In genomic region chr5:146963118-146963936, GRCm38 (mm10) we compare ENCODE assay signal across 8 mouse cellular contexts. TPM values are rescaled to one million over a fixed set of nuclear protein-coding genes. Genes with fewer than 3 reads are reported as not detected.
DNase-seq lines count a peak whose midpoint lies in the region; ATAC-seq and TF ChIP-seq lines count a peak whose summit lies in the region.

TSS of gene Mtif3 (minus strand) at chr5:146963800.

- DNase-seq in ES-CJ7 (ENCODE audit: low read depth, low spot score), result peak; percentile 93
- DNase-seq in cerebellum, adult 11 months, result peak; percentile 79
- DNase-seq in forebrain, embryonic 14.5 days (ENCODE audit: low spot score), result peak; percentile 95
- DNase-seq in heart, postnatal 14 days, result peak; percentile 79 to 81
- DNase-seq in layer of hippocampus, adult 18-20 months (ENCODE audit: low spot score in 2 of 2), result peak; percentile 79 to 91
- peak; percentile 81 for DNase-seq in lung, adult 2 months
- peak; percentile 67 to 78 for DNase-seq in thymus, adult 18-20 months

- no peaks in the 10 kb centered on the region for H3K9me3 ChIP-seq in forebrain, embryonic 14.5 days (replicated peaks; ENCODE audit: control insufficient read depth, low read length)

- peak within 1 kb of the TSS; percentile 85 for H3K9ac ChIP-seq in forebrain, embryonic 14.5 days (ENCODE audit: low read length)

- H3K27me3 ChIP-seq in forebrain, embryonic 14.5 days (replicated peaks; ENCODE audit: control insufficient read depth, insufficient read depth, low read length), result no peaks in the 10 kb centered on the region

- H3K4me3 ChIP-seq in forebrain, embryonic 14.5 days (ENCODE audit: low read depth, low read length), result peak within 1 kb of the TSS; percentile 83
- H3K4me3 ChIP-seq in lung, adult 2 months (replicated peaks; ENCODE audit: extremely low read depth, low read depth, low read length), result peak within 1 kb of the TSS; percentile 89

- no peak for TF ChIP-seq CTCF in lung, adult 2 months (IDR thresholded peaks at IDR 0.05; ENCODE audit: insufficient read depth, low read length)

- ATAC-seq in forebrain, embryonic 14.5 days, result peak; percentile 91
- peak; percentile 84 for ATAC-seq in neutrophil, adult 5-6 weeks (ENCODE audit: extremely low read depth, insufficient number of reproducible peaks, low FRiP score, poor library complexity, severe bottlenecking)

- H3K4me2 ChIP-seq in forebrain, embryonic 14.5 days (ENCODE audit: low read length), result peak within 1 kb of the TSS; percentile 74

- TF ChIP-seq POLR2A in lung, adult 2 months (IDR thresholded peaks at IDR 0.05; ENCODE audit: borderline replicate concordance, extremely low read depth, low read depth, low read length), result peak; percentile 81; the same call in 1 of the 2 replicates

- no peak within 1 kb of the TSS for H3K27ac ChIP-seq in forebrain, embryonic 14.5 days (ENCODE audit: low read depth, low read length)

- peaks cover 4% of the 10 kb centered on the region for H3K4me1 ChIP-seq in forebrain, embryonic 14.5 days (ENCODE audit: control insufficient read depth, insufficient read depth, low read length)
- peaks cover 6% of the 10 kb centered on the region; the same call in 1 of the 2 replicates for H3K4me1 ChIP-seq in lung, adult 2 months (ENCODE audit: control insufficient read depth, insufficient read depth, low read length)

- peaks cover 15% of the 10 kb centered on the region for H3K36me3 ChIP-seq in forebrain, embryonic 14.5 days (ENCODE audit: control insufficient read depth, insufficient read depth, low read length)

- WGBS in forebrain, embryonic 14.5 days, result 2% methylated on average over 46 of the region's 46 CpGs
- 1% methylated on average over 46 of the region's 46 CpGs for WGBS in lung, adult 2 months

- intact Hi-C loops in heart, postnatal 14 days (cut with DNase I), result no loop called here

RNA-seq across cellular contexts. Expression of gene Mtif3, which starts in this region (rescaled TPM):
- 27.1 and 34.4 TPM in 2 replicates for polyA plus RNA-seq in forebrain, embryonic 14.5 days (2014; fragmentation: Nextera tagmentation; extraction: Ambion mirVana)
- 10 to 100 TPM; 20.8 to 22.0 TPM for total RNA-seq in heart, postnatal 14 days (2021)
- total RNA-seq in layer of hippocampus, adult 18-20 months (2021), result 10 to 100 TPM; 19.2 to 21.6 TPM
- polyA plus RNA-seq in lung, adult 2 months (2012; rRNA removed), result 7.8 and 8.6 TPM in 2 replicates
- total RNA-seq in neutrophil, adult 5-6 weeks (2017), result 23.0 and 24.1 TPM in 2 replicates
